Mouse (Mus musculus) cortical plate, adult 2 months (tissue): ENCODE results near the gene Tbc1d22a.

Experiments used
- CTCF ChIP-seq: fragments of 200-500 bp; IDR thresholded peaks from 2 replicates; pipeline ENCODE4 v1.5.1; 2011; ENCODE audit warnings: mild to moderate bottlenecking, control low read depth, low read length; ENCODE audit not compliant: insufficient read depth; ENCODE audit errors: extremely low read depth
- POLR2A ChIP-seq: fragments of 200-500 bp; IDR thresholded peaks from 2 replicates; pipeline ENCODE4 v1.6.1; 2011; ENCODE audit warnings: mild to moderate bottlenecking, low read length, control low read depth; ENCODE audit not compliant: insufficient read depth; ENCODE audit errors: extremely low read depth

- TF ChIP-seq CTCF (no peak), POLR2A (no peak)
Observed at GRCm38 (mm10) chr15:86535356-86535755, 321.1 kb downstream of the Tbc1d22a start.
